Mouse (Mus musculus) midbrain, embryonic 15.5 days (tissue): ENCODE data around the gene Cyp2w1. TPM values are rescaled to one million over a fixed set of nuclear protein-coding genes. Genes with fewer than 3 reads are reported as not detected.

Experiments used
- ATAC-seq: fragments of 200-750 bp; cut with Nextera tagmentation; replicated peaks from 2 replicates; pipeline ENCODE4 v1.8.0; 2017; ENCODE audit warnings: moderate TSS enrichment
- H3K27ac ChIP-seq: fragments of 300-500 bp; sonication (generic); 2 replicates; pipeline ENCODE4 v1.5.1; 2015; ENCODE audit warnings: mild to moderate bottlenecking, inconsistent platforms
- H3K27me3 ChIP-seq: fragments of 300-500 bp; sonication (generic); replicated peaks from 2 replicates; pipeline ENCODE4 v1.6.1; 2015; ENCODE audit warnings: inconsistent platforms
- H3K36me3 ChIP-seq: fragments of 300-500 bp; sonication (generic); replicated peaks from 2 replicates; pipeline ENCODE4 v1.6.1; 2015; ENCODE audit warnings: inconsistent platforms
- H3K4me1 ChIP-seq: fragments of 300-500 bp; sonication (generic); 2 replicates; pipeline ENCODE4 v1.6.1; 2015; ENCODE audit warnings: inconsistent platforms
- H3K4me2 ChIP-seq: fragments of 300-500 bp; sonication (generic); 2 replicates; pipeline ENCODE4 v1.6.1; 2015; ENCODE audit warnings: inconsistent platforms, mild to moderate bottlenecking, moderate library complexity
- H3K4me3 ChIP-seq: fragments of 300-500 bp; sonication (generic); 2 replicates; pipeline ENCODE4 v1.5.1; 2015; ENCODE audit warnings: mild to moderate bottlenecking, inconsistent platforms
- H3K9ac ChIP-seq: fragments of 300-500 bp; sonication (generic); 2 replicates; pipeline ENCODE4 v1.6.1; 2015; ENCODE audit warnings: mild to moderate bottlenecking, inconsistent platforms
- H3K9me3 ChIP-seq: fragments of 300-500 bp; sonication (generic); 2 replicates; pipeline ENCODE4 v1.6.1; 2016; ENCODE audit warnings: inconsistent platforms
- WGBS: fragments of 180-500 bp; shearing (Covaris S2); methylation state at CpG from one replicate; pipeline ENCODE4 v1.1.7; 2015; ENCODE audit warnings: mixed read lengths; 5-methylcytosine and 5-hydroxymethylcytosine counted together
- polyA plus RNA-seq: library from polyadenylated mRNA; unstranded; fragments of >200 nt; fragmentation: Nextera tagmentation; extraction: Ambion mirVana; gene quantifications from 2 replicates; pipeline ENCODE4 v1.2.1, GENCODE M21; 2015

Cyp2w1 gene
- polyA plus RNA-seq, 1 experiment from 2014 or later: 0.46 TPM

DNA sequence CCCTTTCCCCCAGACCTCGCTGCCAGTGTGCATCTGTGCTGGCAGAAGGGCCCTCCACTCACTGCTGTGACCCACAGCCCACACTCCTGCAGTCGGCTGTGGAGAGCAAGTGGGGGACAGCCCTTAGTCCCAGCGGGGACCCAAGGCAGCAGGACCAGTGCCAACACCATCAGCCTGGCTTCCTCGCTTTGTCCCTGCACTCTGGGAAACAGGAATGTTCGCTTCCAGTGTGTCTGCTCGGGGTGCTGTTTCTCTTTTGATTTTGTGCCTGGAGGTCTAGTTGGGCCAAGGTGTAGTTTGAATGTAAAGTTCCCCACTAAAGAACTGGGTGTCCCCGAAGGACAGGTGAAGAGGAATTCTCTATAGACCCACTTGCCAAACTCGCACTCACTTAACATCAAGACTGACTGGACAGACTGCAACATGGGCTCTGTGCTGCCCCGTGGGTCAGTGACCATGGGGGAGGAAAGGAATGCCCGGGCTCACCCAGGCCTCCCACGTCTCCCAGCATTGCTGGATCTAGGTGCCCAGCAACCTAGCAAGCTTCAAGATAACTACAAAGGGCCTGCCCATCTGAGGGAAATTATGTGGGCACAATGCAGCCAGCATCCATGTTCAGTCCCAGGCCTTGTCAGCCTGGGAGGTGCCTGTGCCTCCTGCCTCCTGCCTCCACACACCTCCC, 39.0 kb downstream of the Cyp2w1 start:
- H3K4me1 ChIP-seq: peaks cover 22% of the 10 kb centered on the region
- no peak for ATAC-seq

DNA sequence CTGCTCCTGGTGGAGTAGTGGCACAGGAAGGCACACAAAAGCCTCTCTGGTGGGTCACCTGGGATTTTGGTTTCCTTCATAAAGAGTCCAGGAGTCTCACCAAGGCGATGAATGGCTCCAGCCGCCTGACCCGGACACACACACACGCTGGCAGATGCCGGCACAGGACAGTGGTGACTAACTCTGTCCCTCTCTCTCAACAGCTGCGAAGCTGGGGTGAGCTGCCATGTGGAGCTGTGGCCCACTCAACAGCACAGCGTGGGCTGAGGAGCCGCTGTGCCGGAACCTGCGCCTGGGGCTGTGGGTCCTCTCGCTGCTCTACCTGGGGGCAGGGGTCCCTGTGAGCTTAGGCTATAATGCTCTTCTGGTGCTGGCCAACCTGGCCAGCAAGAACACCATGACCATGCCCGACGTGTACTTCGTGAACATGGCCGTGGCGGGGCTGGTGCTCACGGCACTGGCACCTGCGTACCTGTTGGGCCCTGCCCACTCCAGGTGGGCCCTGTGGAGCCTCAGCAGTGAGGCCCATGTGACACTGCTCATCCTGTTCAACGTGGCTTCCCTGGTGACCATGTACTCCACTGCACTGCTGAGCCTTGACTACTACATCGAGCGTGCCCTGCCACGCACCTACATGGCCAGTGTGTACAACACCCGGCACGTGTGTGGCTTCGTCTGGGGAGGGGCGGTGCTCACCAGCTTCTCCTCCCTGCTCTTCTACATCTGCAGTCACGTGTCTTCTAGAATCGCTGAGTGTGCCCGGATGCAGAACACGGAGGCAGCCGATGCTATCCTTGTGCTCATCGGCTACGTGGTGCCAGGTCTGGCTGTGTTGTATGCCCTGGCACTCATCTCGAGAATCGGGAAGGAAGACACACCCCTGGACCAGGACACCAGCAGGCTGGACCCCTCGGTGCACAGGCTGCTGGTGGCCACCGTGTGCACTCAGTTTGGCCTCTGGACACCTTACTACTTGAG, 40.1 kb downstream of the Cyp2w1 start:
- no peak for ATAC-seq
- H3K36me3 ChIP-seq: no peaks in the 10 kb centered on the region
- H3K4me1 ChIP-seq: peaks cover 22% of the 10 kb centered on the region
- H3K9me3 ChIP-seq: no peaks in the 10 kb centered on the region
- no peak overlapping the region for H3K27ac ChIP-seq
- H3K9ac ChIP-seq: no peak overlapping the region
- no peak overlapping the region for H3K4me2 ChIP-seq
- no peaks in the 10 kb centered on the region for H3K27me3 ChIP-seq
- no peak overlapping the region for H3K4me3 ChIP-seq
- 95% methylated on average over 37 of the region's 37 CpGs for WGBS

More for the DNA sequence above, 39.0 kb downstream of the Cyp2w1 start:
- H3K4me3 ChIP-seq: no peak overlapping the region
- WGBS: 74% methylated on average over 11 of the region's 11 CpGs
- H3K9ac ChIP-seq: no peak overlapping the region
- H3K4me2 ChIP-seq: no peak overlapping the region
- H3K9me3 ChIP-seq: no peaks in the 10 kb centered on the region
- no peaks in the 10 kb centered on the region for H3K27me3 ChIP-seq
- no peaks in the 10 kb centered on the region for H3K36me3 ChIP-seq
- H3K27ac ChIP-seq: no peak overlapping the region

DNA sequence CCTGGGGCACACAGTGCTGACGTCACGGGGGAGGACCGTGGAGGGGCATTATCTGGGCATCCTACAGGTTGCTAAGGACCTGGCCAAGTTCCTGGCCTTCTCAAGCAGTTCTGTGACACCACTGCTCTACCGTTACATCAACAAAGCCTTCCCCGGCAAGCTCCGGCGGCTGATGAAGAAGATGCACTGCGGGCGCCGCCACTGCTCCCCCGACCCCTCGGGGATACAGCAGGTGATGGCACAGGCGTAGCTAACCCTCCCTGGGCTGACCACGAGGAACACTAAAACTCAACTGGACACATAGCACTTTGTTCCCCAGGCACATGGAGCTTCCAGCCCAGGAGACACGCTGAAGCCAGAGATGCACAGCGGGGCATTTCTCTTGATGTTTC, 40.8 kb downstream of the Cyp2w1 start:
- H3K27ac ChIP-seq: no peak overlapping the region
- no peak overlapping the region for H3K4me2 ChIP-seq
- 88% methylated on average over 16 of the region's 16 CpGs for WGBS
- H3K4me3 ChIP-seq: no peak overlapping the region
- no peak overlapping the region for H3K9ac ChIP-seq
- no peaks in the 10 kb centered on the region for H3K36me3 ChIP-seq
- ATAC-seq: no peak
- peaks cover 19% of the 10 kb centered on the region for H3K4me1 ChIP-seq
- no peaks in the 10 kb centered on the region for H3K27me3 ChIP-seq
- H3K9me3 ChIP-seq: no peaks in the 10 kb centered on the region

DNA sequence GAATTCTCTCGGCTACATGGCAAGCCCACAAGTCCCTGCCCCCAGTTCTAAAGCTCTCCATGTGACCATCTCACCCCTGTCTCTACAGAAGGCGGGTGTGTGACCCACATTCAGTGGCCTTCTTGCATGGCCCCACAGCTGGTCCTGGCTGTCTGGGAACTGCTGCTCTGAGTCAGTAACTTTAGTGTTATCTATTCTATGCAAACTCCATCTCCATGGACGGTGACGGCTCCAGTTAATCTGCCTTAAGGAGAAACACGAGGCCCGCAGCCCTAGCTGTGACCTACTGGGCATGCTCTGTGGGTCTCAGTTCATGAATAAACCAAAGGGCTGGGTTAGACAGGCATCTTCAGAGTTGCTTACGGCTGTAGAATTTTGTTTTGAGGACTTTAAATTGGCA, 42.0 kb downstream of the Cyp2w1 start:
- Histone ChIP-seq H3K9me3 (no peaks in the 10 kb centered on the region), H3K4me2 (no peak overlapping the region), H3K4me1 (peaks cover 8% of the 10 kb centered on the region; the same call in 1 of the 2 replicates), H3K36me3 (no peaks in the 10 kb centered on the region), H3K4me3 (no peak overlapping the region), H3K27ac (no peak overlapping the region), H3K9ac (no peak overlapping the region), H3K27me3 (no peaks in the 10 kb centered on the region)
- WGBS: 60% methylated on average over 7 of the region's 7 CpGs
- no peak for ATAC-seq

DNA sequence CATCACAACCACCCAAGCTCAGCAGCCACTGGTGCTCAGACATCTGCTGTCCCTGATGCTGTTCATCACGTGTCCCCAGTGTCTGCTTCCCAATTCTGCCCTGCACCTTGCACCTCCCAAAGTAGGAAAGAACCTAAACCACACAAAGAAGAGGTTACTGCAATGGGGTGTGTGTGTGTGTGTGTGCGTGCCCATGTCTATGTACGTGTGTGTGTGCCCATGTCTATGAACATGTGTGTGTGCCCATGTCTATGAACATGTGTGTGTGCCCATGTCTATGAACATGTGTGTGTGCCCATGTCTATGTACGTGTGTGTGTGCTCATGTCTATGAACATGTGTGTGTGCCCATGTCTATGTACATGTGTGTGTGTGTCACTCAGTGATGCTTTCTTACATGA, 43.1 kb downstream of the Cyp2w1 start:
- H3K9ac ChIP-seq: no peak overlapping the region
- H3K4me3 ChIP-seq: no peak overlapping the region
- H3K4me2 ChIP-seq: no peak overlapping the region
- no peaks in the 10 kb centered on the region for H3K9me3 ChIP-seq
- no peak for ATAC-seq
- no peaks in the 10 kb centered on the region for H3K36me3 ChIP-seq
- H3K27me3 ChIP-seq: no peaks in the 10 kb centered on the region
- whole genome bisulfite sequencing: 96% methylated on average over 4 of the region's 4 CpGs
- peaks cover 3% of the 10 kb centered on the region; the same call in 1 of the 2 replicates for H3K4me1 ChIP-seq
- H3K27ac ChIP-seq: no peak overlapping the region

DNA sequence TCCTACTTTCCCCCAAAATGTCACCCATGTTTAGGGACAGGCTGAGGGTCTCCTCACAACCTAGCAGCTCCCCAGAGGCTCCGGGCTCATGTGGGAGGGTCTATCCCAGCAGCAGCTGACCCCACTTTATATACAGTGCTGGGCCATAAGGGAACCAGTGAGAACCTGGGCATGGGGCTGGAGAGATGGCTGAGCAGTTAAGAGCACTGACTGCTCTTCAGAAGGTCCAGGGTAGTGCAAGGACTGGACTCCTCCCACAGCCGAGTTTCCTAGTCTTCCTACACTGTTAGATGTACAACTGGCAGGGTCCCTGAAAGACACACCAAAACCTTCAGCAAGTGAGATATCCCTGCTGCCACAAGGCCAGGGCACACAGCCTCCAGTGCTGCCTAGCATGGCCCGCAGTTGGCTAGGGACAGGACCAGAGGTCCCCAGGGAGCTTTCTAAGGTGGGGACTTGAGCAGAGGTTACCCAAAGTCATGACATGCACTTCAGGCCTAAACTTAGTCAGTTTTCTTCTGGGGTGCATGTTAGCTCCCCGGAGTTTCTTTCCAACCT, 45.0 kb downstream of the Cyp2w1 start:
- no peak overlapping the region for H3K27ac ChIP-seq
- H3K9me3 ChIP-seq: no peaks in the 10 kb centered on the region
- no peak overlapping the region for H3K4me2 ChIP-seq
- H3K27me3 ChIP-seq: no peaks in the 10 kb centered on the region
- ATAC-seq: no peak
- H3K9ac ChIP-seq: no peak overlapping the region
- 89% methylated on average over 4 of the region's 4 CpGs for WGBS
- no peaks in the 10 kb centered on the region for H3K36me3 ChIP-seq
- peaks cover 3% of the 10 kb centered on the region; the same call in 1 of the 2 replicates for H3K4me1 ChIP-seq
- no peak overlapping the region for H3K4me3 ChIP-seq

DNA sequence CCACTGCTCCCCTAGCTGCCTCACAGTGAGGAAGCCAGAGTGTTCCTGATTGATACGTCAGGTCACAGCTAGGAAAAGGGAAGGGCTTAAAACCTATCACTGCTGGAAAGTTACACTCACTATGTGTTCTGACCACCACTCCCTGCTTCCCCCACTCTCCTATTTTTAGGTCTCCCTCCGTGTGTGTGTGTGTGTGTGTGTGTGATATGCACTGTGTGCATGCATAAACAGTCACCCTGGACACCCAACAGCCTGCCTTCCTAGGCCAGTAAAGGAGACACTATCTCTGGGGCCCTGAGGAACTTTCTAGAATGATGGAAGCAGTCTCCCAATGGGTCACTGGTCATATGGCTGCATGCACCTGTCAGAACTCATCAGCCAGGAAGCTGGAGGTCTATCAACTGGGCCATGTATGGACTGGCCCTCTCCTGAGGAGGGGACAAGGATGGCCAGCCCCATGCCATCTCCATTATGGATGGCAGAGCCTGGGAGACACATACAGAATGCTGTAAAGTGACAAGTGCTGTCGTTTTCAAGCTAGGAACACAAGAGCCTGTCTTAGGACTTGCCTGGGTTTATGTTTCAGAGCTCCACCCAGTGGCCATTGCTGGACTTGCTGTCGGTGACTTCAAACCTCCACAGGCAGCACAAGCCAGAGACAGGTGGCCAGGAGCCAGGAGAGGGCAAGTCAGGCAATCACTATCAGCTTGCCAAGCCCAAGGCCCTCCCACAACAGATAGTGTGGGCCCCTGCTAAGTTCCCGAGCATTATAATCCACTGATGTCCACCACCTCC, 45.7 kb downstream of the Cyp2w1 start:
- Histone ChIP-seq H3K27ac (no peak overlapping the region), H3K4me3 (no peak overlapping the region), H3K36me3 (no peaks in the 10 kb centered on the region), H3K4me1 (peaks cover 3% of the 10 kb centered on the region; the same call in 1 of the 2 replicates), H3K4me2 (no peak overlapping the region), H3K9me3 (no peaks in the 10 kb centered on the region), H3K27me3 (no peaks in the 10 kb centered on the region), H3K9ac (no peak overlapping the region)
- WGBS: 37% methylated on average over 5 of the region's 5 CpGs
- peak; percentile 75 for ATAC-seq

DNA sequence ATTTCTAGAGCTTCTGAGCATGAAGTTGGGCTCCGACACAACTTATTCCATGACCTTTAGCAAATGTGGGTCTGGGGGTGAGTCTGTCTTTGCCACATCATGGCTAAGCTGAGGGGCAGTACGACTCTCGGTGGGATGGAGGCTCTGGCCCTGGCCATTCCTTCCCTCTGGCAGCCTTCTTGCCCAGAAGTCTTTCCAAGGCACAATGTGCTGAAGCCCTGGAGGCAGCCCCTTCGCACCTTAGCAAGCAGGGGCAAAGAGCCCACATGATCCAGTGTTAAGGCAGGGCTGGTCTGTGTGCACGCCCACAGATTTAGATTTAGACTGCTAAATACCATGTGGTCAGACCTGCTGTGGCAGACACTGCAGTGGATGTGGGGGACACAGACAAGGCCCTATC, 46.4 kb downstream of the Cyp2w1 start:
- H3K27me3 ChIP-seq: no peaks in the 10 kb centered on the region
- H3K9ac ChIP-seq: no peak overlapping the region
- H3K36me3 ChIP-seq: no peaks in the 10 kb centered on the region
- no peak overlapping the region for H3K4me2 ChIP-seq
- H3K27ac ChIP-seq: no peak overlapping the region
- no peak overlapping the region for H3K4me3 ChIP-seq
- no peak for ATAC-seq
- WGBS: 83% methylated on average over 5 of the region's 5 CpGs
- peaks cover 3% of the 10 kb centered on the region; the same call in 1 of the 2 replicates for H3K4me1 ChIP-seq
- H3K9me3 ChIP-seq: no peaks in the 10 kb centered on the region

DNA sequence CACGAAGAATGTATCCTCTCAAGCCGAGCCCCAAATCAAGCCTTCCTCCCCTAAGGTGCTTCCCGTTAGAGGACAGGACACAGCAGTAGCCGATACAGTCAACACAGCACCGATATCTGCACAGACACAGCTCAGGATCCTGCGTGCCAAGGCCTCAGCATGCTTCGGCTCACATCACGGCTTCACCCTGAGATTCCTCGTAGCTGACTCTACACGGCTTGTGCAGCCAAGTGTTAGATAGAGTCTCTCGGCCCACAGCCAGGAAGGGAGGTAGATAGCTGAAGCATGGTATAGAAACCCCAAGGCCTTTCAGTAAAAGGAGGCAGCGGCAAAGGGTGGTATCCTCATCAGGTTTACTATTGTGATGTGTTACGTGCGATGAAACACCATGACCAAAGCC, 47.6 kb downstream of the Cyp2w1 start:
- ATAC-seq: no peak
- Histone ChIP-seq H3K4me1 (peaks cover 3% of the 10 kb centered on the region; the same call in 1 of the 2 replicates), H3K27ac (no peak overlapping the region), H3K27me3 (no peaks in the 10 kb centered on the region), H3K9me3 (no peaks in the 10 kb centered on the region), H3K4me3 (no peak overlapping the region), H3K36me3 (no peaks in the 10 kb centered on the region), H3K9ac (no peak overlapping the region), H3K4me2 (no peak overlapping the region)
- WGBS: 88% methylated on average over 14 of the region's 14 CpGs

DNA sequence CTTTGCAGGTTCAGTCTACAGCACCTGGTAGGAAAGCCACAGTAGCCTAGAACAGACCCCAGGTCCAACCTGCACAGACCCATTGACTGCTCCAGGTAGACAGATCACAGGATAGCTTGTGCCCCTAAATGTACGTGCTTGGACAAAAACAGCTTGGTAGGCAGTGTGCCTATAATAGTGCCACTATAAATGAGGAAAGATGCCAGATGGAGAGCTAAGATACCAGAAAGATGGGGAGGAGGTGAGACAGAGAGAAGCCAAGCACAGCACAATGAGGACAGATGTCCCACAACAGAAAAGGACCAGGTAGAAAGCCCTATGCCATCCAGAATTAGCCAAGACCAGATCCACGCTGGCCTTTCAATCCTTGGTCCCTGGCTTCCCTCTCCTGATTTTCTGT, 49.7 kb downstream of the Cyp2w1 start:
- no peak overlapping the region for H3K4me3 ChIP-seq
- no peak overlapping the region for H3K9ac ChIP-seq
- no peaks in the 10 kb centered on the region for H3K27me3 ChIP-seq
- 92% methylated on average over 2 of the region's 2 CpGs for WGBS
- H3K4me1 ChIP-seq: peaks cover 3% of the 10 kb centered on the region; the same call in 1 of the 2 replicates
- no peaks in the 10 kb centered on the region for H3K9me3 ChIP-seq
- H3K27ac ChIP-seq: no peak overlapping the region
- no peaks in the 10 kb centered on the region for H3K36me3 ChIP-seq
- no peak for ATAC-seq
- H3K4me2 ChIP-seq: no peak overlapping the region

DNA sequence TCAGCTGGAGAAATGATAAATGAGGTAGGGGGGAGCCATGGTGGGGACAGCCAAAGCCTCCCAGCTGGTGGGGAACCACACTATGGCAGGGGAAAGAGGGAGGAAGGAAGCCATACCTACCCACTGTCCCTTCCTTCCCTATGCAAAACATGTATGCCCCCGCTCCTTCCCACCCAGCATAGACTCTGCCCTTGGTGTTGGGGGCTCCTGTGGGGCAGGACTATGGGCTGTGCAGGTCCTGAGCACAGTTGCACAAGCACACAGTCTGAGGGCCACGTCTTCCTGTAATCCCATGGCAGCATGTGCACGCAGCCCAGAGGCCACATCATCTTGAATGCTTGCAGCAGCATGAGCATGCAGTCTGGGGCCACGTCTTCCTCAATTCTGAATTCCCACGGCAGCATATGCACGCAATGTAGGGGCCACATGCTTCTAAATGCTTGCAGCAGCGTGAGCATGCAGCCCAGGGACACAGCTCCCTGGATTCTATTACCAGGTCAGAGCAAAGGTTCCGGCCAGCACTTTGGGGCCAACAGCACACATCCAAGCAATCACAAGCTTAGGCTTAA, 51.4 kb downstream of the Cyp2w1 start:
- Histone ChIP-seq H3K27me3 (no peaks in the 10 kb centered on the region), H3K9me3 (no peaks in the 10 kb centered on the region), H3K36me3 (no peaks in the 10 kb centered on the region), H3K4me1 (peaks cover 4% of the 10 kb centered on the region; the same call in 1 of the 2 replicates), H3K27ac (no peak overlapping the region), H3K4me3 (no peak overlapping the region), H3K9ac (no peak overlapping the region), H3K4me2 (no peak overlapping the region)
- 89% methylated on average over 8 of the region's 8 CpGs for WGBS
- no peak for ATAC-seq
